Mouse (Mus musculus) heart, postnatal 0 days (tissue): ENCODE results near the gene Pik3c2b.

Experiments
- CTCF ChIP-seq: IDR thresholded peaks from 2 replicates; pipeline ENCODE4 v1.5.1; 2016; ENCODE audit warnings: antibody characterized with exemption, control low read depth, low read depth
- EP300 ChIP-seq: IDR thresholded peaks from 2 replicates; pipeline ENCODE4 v1.6.1; 2016; ENCODE audit warnings: antibody characterized with exemption, low read depth

DNA sequence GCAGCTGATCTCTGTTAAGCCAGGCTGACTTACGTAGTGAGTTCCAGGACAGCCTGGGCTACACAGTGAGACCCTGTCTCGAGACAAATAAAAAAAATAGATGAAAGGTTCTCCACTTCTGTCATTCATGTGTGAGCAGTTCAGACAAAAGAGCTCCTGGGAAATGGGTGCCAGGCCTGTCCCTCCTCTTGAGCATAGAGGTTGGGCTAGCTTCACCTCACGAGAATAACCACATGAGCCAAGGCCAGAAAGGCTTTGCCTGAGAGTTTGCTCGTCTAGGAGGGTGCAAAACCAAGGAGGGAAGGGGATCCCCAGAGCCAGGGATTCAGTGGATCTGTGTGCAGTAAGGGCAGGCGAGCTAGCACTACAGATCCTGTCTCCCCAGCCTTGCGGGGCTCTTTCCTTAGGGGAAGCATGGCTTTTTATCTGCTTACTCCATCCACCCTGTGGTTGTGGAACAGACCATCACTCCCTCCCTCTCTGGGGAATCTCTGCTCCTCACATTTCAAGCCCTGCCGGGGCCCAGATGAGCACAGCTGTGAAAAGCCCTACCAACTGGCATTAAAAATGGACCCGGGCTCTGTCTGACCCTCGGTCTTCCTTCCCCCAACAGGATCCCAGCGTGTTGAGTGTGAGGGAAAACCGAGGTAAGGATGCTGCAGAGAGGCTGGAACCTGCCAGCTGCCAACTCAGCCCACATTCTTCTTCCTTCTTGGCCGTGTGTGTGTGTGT lies 32.3 kb downstream of the Pik3c2b start:
- TF ChIP-seq EP300 (no peak), CTCF (no peak)
